Mouse (Mus musculus): Measurements from ENCODE around the gene Ryr2. TPM values are rescaled to one million over a fixed set of nuclear protein-coding genes. Genes with fewer than 3 reads are reported as not detected.
A peak's percentile ranks its signal among the peaks of the same experiment; 100 is the strongest.

Ryr2 gene
- polyA plus RNA-seq, 1 experiment from 2014 or later = 6.1 TPM

DNA sequence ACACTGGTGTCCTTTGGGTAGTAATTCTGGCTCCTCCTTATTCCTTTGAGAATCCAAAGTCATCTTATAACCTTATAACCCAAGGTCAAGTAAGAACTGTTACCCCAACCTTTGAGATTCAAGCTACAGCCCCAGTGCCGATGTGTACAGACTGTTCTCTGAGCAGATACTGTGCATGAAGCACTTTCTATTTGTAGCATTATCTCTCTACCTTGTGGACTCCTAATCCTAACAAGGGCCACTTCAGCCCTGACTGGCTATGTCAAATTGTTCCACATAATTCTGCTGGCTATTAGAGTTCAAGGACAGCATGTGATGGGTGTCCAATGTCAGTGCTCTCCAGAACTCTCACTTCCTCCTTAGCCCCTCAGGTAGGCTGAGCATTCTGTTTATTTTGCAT is 22.4 kb upstream of the Ryr2 start:
- DNase-seq (no peak), ATAC-seq (ENCODE audit: low FRiP score, low TSS enrichment) (no peak)
- Histone ChIP-seq H3K27me3 (ENCODE audit: control insufficient read depth, insufficient read depth, low read length) (no peaks in the 10 kb centered on the region), H3K27ac (replicated peaks; ENCODE audit: low read depth, low read length) (no peak overlapping the region), H3K9me3 (ENCODE audit: control insufficient read depth, low read length) (no peaks in the 10 kb centered on the region), H3K4me1 (ENCODE audit: control insufficient read depth, insufficient read depth, low read length) (no peaks in the 10 kb centered on the region), H3K36me3 (ENCODE audit: control insufficient read depth, insufficient read depth, low read length) (no peaks in the 10 kb centered on the region), H3K9ac (replicated peaks; ENCODE audit: low read length) (no peak overlapping the region), H3K4me2 (ENCODE audit: low read length) (no peak overlapping the region), H3K4me3 (replicated peaks; ENCODE audit: low read depth, low read length) (no peak overlapping the region)
- 89% methylated on average over 1 of the region's 1 CpGs for WGBS

DNA sequence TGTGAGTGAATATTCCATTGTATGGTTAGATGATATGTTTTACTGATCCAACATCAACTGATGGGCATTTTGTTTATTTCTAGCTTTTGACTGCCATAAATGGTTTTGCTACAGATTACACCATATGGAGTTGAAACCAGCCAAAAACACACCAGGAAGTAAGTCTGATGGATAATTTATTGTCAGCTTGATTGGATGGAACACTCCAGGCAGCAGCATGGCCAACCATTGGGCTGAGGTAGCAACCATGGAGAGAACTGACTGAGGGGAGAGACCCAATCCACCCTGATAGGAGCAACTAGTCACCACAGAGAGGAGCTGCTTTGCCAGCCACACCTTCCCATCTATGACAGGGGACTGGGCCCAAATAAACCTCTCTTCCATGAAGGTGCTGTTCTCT is 19.4 kb upstream of the Ryr2 start:
- Histone ChIP-seq H3K4me1 (ENCODE audit: control insufficient read depth, insufficient read depth, low read length) (no peaks in the 10 kb centered on the region), H3K9ac (replicated peaks; ENCODE audit: low read length) (no peak overlapping the region), H3K27ac (replicated peaks; ENCODE audit: low read depth, low read length) (no peak overlapping the region), H3K27me3 (ENCODE audit: control insufficient read depth, insufficient read depth, low read length) (no peaks in the 10 kb centered on the region), H3K9me3 (ENCODE audit: control insufficient read depth, low read length) (no peaks in the 10 kb centered on the region), H3K4me3 (replicated peaks; ENCODE audit: low read depth, low read length) (no peak overlapping the region), H3K4me2 (ENCODE audit: low read length) (no peak overlapping the region), H3K36me3 (ENCODE audit: control insufficient read depth, insufficient read depth, low read length) (no peaks in the 10 kb centered on the region)
- DNase-seq = no peak
- ATAC-seq (ENCODE audit: low FRiP score, low TSS enrichment) = no peak

DNA sequence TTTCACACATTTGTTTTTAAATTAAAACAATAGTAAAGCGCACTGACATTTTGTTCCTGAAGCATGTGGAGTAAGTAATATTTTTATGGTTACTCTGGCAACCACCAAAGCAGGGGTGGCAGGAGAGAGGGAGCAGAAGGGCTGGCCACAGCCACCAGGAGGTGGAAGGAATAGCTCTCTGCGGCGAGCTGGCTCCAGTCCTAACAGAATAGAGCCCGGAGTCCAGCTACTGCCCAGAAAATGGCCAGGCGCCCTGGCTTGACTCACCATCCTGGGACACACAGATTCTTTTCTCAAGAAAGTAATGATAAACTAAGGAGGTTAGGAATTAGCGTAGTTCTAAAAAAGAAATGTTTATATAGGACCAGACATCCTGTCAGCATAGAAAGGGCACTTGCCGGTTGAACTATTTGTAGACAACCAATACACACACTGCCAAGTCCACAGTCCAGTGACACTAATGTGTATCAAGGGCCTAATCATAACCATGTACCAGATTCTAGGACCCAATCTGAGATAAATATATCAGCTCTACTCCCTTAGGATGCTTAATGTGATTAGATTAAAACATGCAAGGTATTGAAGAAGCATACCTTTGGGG is 18.3 kb upstream of the Ryr2 start:
- Histone ChIP-seq H3K36me3 (ENCODE audit: control insufficient read depth, insufficient read depth, low read length) (no peaks in the 10 kb centered on the region), H3K4me1 (ENCODE audit: control insufficient read depth, insufficient read depth, low read length) (no peaks in the 10 kb centered on the region), H3K9ac (replicated peaks; ENCODE audit: low read length) (no peak overlapping the region), H3K4me2 (ENCODE audit: low read length) (no peak overlapping the region), H3K27ac (replicated peaks; ENCODE audit: low read depth, low read length) (no peak overlapping the region), H3K9me3 (ENCODE audit: control insufficient read depth, low read length) (no peaks in the 10 kb centered on the region), H3K4me3 (replicated peaks; ENCODE audit: low read depth, low read length) (no peak overlapping the region), H3K27me3 (ENCODE audit: control insufficient read depth, insufficient read depth, low read length) (no peaks in the 10 kb centered on the region)
- ATAC-seq (ENCODE audit: low FRiP score, low TSS enrichment) (no peak), DNase-seq (no peak)
- 82% methylated on average over 7 of the region's 7 CpGs for WGBS

DNA sequence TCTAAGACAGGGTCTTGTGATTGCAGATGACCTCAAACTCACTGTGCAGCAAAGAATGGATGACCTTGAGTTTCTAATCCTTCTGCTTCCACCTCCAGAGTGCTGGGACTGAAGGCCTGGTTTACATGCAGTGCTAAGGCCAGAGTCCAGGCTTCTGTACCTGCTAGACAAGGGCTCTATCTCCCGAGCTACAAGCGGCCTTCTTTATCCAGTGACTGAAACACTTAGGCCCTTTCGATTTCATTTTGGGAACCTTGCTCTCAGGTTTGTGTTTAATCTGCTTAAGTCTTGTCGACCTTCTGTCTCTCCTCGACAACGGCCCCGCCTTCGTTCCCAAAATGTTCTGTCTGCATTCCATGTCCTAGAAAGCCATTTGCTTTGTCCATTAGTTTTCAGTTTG is 8.8 kb upstream of the Ryr2 start:
- DNase-seq (no peak), ATAC-seq (ENCODE audit: low FRiP score, low TSS enrichment) (no peak)
- Histone ChIP-seq H3K9me3 (ENCODE audit: control insufficient read depth, low read length) (no peaks in the 10 kb centered on the region), H3K36me3 (ENCODE audit: control insufficient read depth, insufficient read depth, low read length) (no peaks in the 10 kb centered on the region), H3K4me2 (ENCODE audit: low read length) (no peak overlapping the region), H3K4me3 (replicated peaks; ENCODE audit: low read depth, low read length) (no peak overlapping the region), H3K4me1 (ENCODE audit: control insufficient read depth, insufficient read depth, low read length) (no peaks in the 10 kb centered on the region), H3K9ac (replicated peaks; ENCODE audit: low read length) (no peak overlapping the region), H3K27me3 (ENCODE audit: control insufficient read depth, insufficient read depth, low read length) (no peaks in the 10 kb centered on the region), H3K27ac (replicated peaks; ENCODE audit: low read depth, low read length) (no peak overlapping the region)
- 89% methylated on average over 8 of the region's 8 CpGs for WGBS

DNA sequence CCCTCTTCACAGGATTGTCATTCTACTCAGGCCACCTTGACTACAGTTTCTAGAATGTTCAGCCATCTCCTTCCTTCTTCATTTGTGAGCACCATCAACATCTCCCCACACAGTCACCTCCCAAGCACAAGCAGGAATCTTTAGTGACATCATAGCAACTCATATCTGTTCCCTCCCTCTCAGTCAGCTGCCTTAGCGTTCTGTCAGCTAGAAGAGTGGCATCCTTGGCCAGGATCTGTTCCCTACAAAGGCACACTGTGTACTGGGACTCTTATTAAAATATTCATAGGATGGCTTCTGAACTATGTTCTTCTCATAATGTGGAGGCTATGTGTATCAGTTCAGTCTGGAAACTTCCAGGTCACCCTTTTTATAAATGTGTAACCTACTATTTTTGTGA is 8.1 kb upstream of the Ryr2 start:
- Histone ChIP-seq H3K4me3 (replicated peaks; ENCODE audit: low read depth, low read length) (no peak overlapping the region), H3K9ac (replicated peaks; ENCODE audit: low read length) (no peak overlapping the region), H3K36me3 (ENCODE audit: control insufficient read depth, insufficient read depth, low read length) (no peaks in the 10 kb centered on the region), H3K27ac (replicated peaks; ENCODE audit: low read depth, low read length) (no peak overlapping the region), H3K4me1 (ENCODE audit: control insufficient read depth, insufficient read depth, low read length) (no peaks in the 10 kb centered on the region), H3K4me2 (ENCODE audit: low read length) (no peak overlapping the region), H3K27me3 (ENCODE audit: control insufficient read depth, insufficient read depth, low read length) (no peaks in the 10 kb centered on the region), H3K9me3 (ENCODE audit: control insufficient read depth, low read length) (no peaks in the 10 kb centered on the region)
- DNase-seq (no peak), ATAC-seq (ENCODE audit: low FRiP score, low TSS enrichment) (no peak)
- WGBS = 76% methylated on average over 1 of the region's 1 CpGs

DNA sequence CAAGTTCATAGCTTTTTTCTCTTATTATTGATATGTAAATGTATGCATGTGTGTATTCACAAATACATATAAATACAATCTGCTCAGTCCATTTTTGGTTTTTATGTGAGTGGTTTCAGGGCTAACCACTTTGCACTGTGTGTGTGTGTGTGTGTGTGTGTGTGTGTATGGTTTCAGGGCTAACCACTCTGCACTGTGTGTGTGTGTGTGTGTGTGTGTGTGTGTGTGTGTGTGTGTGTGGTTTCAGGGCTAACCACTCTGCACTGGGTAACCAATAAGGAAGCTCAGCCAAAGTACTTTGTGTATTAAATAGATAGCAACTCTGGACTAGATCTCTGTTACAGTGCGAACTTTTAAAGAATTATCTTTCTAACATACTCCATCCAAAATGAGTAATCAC is 2.2 kb upstream of the Ryr2 start:
- Histone ChIP-seq H3K27ac (replicated peaks; ENCODE audit: low read depth, low read length) (no peak overlapping the region), H3K4me3 (replicated peaks; ENCODE audit: low read depth, low read length) (no peak overlapping the region), H3K36me3 (ENCODE audit: control insufficient read depth, insufficient read depth, low read length) (no peaks in the 10 kb centered on the region), H3K27me3 (ENCODE audit: control insufficient read depth, insufficient read depth, low read length) (peaks cover 9% of the 10 kb centered on the region; the same call in 1 of the 2 replicates), H3K9ac (replicated peaks; ENCODE audit: low read length) (no peak overlapping the region), H3K9me3 (ENCODE audit: control insufficient read depth, low read length) (no peaks in the 10 kb centered on the region), H3K4me2 (ENCODE audit: low read length) (no peak overlapping the region), H3K4me1 (ENCODE audit: control insufficient read depth, insufficient read depth, low read length) (no peaks in the 10 kb centered on the region)
- no peak for DNase-seq
- no peak for ATAC-seq (ENCODE audit: low FRiP score, low TSS enrichment)
- 89% methylated on average over 1 of the region's 1 CpGs for WGBS

DNA sequence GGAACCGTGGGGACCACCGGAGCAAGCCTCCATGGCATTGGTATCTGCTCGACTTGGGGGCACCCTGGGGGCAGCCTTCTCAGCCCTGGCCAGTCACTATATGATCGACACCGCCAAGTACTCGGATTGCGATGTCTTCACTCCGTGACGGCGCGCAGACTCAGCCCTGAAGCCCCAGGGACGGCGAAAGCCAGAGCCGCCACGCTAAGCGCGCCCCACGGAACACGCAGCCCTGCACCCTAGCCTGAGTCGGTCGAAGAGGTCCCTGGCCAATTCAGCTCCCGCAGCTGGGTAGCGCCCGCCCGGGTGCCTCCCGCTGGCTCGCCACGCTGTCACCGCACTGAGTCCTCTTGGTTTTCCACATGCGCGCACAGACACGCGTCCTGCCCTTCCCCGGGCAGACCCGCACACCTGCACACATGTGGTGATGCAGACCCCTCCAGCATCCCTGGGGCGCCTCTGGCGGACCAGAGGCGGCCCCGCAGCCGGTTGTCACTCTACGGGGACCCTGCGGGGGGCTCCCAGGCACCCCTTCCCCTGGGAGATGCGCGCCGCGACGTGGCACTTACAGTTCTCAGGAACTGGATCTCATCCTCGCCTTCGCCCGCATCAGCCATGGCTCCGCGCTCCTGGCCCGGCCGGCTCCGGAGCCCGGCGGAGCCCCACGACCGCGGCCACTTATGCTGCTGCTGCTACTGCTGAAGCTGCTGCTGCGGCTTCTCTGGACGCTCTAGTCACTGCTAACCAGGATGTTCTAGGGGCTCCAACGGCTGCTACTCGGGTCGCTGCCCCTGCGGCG is 716 bp downstream of the Ryr2 start:
- ATAC-seq (ENCODE audit: low FRiP score, low TSS enrichment) (peak; percentile 76), DNase-seq (peak; percentile 80)
- Histone ChIP-seq H3K4me1 (ENCODE audit: control insufficient read depth, insufficient read depth, low read length) (no peaks in the 10 kb centered on the region), H3K36me3 (ENCODE audit: control insufficient read depth, insufficient read depth, low read length) (no peaks in the 10 kb centered on the region), H3K27ac (replicated peaks; ENCODE audit: low read depth, low read length) (peak overlapping the region; percentile 88), H3K4me2 (ENCODE audit: low read length) (peak overlapping the region; percentile 92), H3K27me3 (ENCODE audit: control insufficient read depth, insufficient read depth, low read length) (peaks cover 9% of the 10 kb centered on the region; the same call in 1 of the 2 replicates), H3K9me3 (ENCODE audit: control insufficient read depth, low read length) (no peaks in the 10 kb centered on the region), H3K4me3 (replicated peaks; ENCODE audit: low read depth, low read length) (peak overlapping the region; percentile 69), H3K9ac (replicated peaks; ENCODE audit: low read length) (peak overlapping the region; percentile 82)
- under 1% methylated on average over 67 of the region's 67 CpGs for WGBS

DNA sequence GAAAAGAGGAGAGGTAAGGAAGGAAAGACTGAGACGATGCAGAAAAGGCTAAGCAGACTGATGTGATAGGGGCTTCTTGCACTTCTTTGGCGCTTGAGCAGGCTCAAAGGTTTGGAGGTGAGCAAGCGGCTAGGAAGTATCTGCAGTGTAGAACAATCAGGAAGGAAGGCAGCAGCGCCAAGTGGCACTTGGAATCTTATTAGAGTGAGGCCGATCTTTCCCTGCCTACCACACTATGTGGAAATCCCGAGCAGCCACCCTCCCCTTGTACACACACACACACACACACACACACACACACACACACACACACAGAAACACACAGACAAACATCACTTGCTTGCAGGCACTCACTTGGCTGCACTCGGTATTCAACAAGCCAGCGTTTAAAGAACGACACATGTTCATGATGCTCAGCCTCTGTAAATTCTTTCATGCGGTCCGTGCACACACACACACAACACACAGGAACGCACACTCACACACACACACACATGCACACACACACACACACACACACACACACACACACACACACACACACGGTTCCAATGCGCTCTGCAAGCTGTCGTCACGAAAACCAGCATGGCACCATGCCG is 1.4 kb downstream of the Ryr2 start:
- Histone ChIP-seq H3K4me3 (replicated peaks; ENCODE audit: low read depth, low read length) (peak overlapping the region; percentile 69), H3K9me3 (ENCODE audit: control insufficient read depth, low read length) (no peaks in the 10 kb centered on the region), H3K4me1 (ENCODE audit: control insufficient read depth, insufficient read depth, low read length) (no peaks in the 10 kb centered on the region), H3K36me3 (ENCODE audit: control insufficient read depth, insufficient read depth, low read length) (no peaks in the 10 kb centered on the region), H3K27me3 (ENCODE audit: control insufficient read depth, insufficient read depth, low read length) (peaks cover 9% of the 10 kb centered on the region; the same call in 1 of the 2 replicates), H3K27ac (replicated peaks; ENCODE audit: low read depth, low read length) (0 out of 2 replicates have a peak overlapping the region, but pooled peaks have one; percentile 13), H3K4me2 (ENCODE audit: low read length) (peak overlapping the region; percentile 92), H3K9ac (replicated peaks; ENCODE audit: low read length) (peak overlapping the region; percentile 82)
- WGBS = 4% methylated on average over 17 of the region's 17 CpGs
- DNase-seq (peak; percentile 58), ATAC-seq (ENCODE audit: low FRiP score, low TSS enrichment) (0 out of 2 replicates have a peak, but pooled peaks have one; percentile 2)
